Mouse (Mus musculus) cerebellum, adult 18-20 months (tissue): Measurements from ENCODE around the gene Zfp987.
"Not testable (repeated sequence)": the region's sequence is repeated elsewhere in the genome, so short reads cannot be mapped to it uniquely, and the experiment has no call there.

Experiments
- DNase-seq, 2 experiments: peaks; one replicate each; pipeline ENCODE4 v3.0.0; 2021

Gene Zfp987

GRCm38 (mm10) chr4:146096998-146097397 is at the start of gene Zfp987:
Gene Zfp987, plus strand, starts transcription at chr4:146097298.
- not testable (repeated sequence) for DNase-seq

- not testable (repeated sequence) for DNase-seq
These were observed 44.6 kb upstream of the Zfp987 start for GRCm38 (mm10) chr4:146052536-146052935.

- not testable (repeated sequence) for DNase-seq
These were observed 43.7 kb upstream of the Zfp987 start for GRCm38 (mm10) chr4:146053445-146053844.

- DNase-seq: no peak
These were observed 41.8 kb upstream of the Zfp987 start for GRCm38 (mm10) chr4:146055335-146055734.

- DNase-seq: not testable (repeated sequence)
These were observed 38.5 kb upstream of the Zfp987 start for GRCm38 (mm10) chr4:146058646-146059045.

GRCm38 (mm10) chr4:146059078-146059477 is 38.0 kb upstream of the Zfp987 start:
- DNase-seq: not testable (repeated sequence)

GRCm38 (mm10) chr4:146059974-146060693 is 37.0 kb upstream of the Zfp987 start:
- DNase-seq: not testable (repeated sequence)

- DNase-seq: not testable (repeated sequence)
These were observed 36.0 kb upstream of the Zfp987 start for GRCm38 (mm10) chr4:146061082-146061481.

GRCm38 (mm10) chr4:146062021-146062420 is 35.1 kb upstream of the Zfp987 start:
- DNase-seq: not testable (repeated sequence)

GRCm38 (mm10) chr4:146063001-146063400 is 34.1 kb upstream of the Zfp987 start:
- DNase-seq: not testable (repeated sequence)

- DNase-seq: not testable (repeated sequence)
These were observed 33.5 kb upstream of the Zfp987 start for GRCm38 (mm10) chr4:146063621-146064020.

GRCm38 (mm10) chr4:146064807-146065206 is 32.3 kb upstream of the Zfp987 start:
- not testable (repeated sequence) for DNase-seq

GRCm38 (mm10) chr4:146066932-146067580 is 30.0 kb upstream of the Zfp987 start:
- DNase-seq: not testable (repeated sequence)

- not testable (repeated sequence) for DNase-seq
These were observed 29.5 kb upstream of the Zfp987 start for GRCm38 (mm10) chr4:146067594-146067993.

GRCm38 (mm10) chr4:146073264-146073663 is 23.8 kb upstream of the Zfp987 start:
- not testable (repeated sequence) for DNase-seq

GRCm38 (mm10) chr4:146101448-146101847 is 4.3 kb downstream of the Zfp987 start:
- not testable (repeated sequence) for DNase-seq

GRCm38 (mm10) chr4:146156524-146156923 is 59.4 kb downstream of the Zfp987 start, which contains the start of gene Zfp600:
Gene Zfp600, plus strand, starts transcription at chr4:146156824.
- DNase-seq: not testable (repeated sequence)

GRCm38 (mm10) chr4:146162893-146163292 is 65.8 kb downstream of the Zfp987 start:
- DNase-seq: not testable (repeated sequence)

- not testable (repeated sequence) for DNase-seq
These were observed 70.2 kb downstream of the Zfp987 start for GRCm38 (mm10) chr4:146167202-146167832.

GRCm38 (mm10) chr4:146167879-146168532 is 70.9 kb downstream of the Zfp987 start:
- DNase-seq: not testable (repeated sequence)

GRCm38 (mm10) chr4:146168730-146169215 is 71.7 kb downstream of the Zfp987 start:
- not testable (repeated sequence) for DNase-seq

GRCm38 (mm10) chr4:146173378-146174226 is 76.5 kb downstream of the Zfp987 start:
- peak in 1 of 2 experiments; percentile 3 for DNase-seq
